Mouse (Mus musculus): ENCODE data around the gene Lix1l.

GRCm38 (mm10) chr3:96599411-96599810 lies 1.5 kb upstream of the Lix1l start:
- no peak for TF ChIP-seq POLR2A (IDR thresholded peaks at IDR 0.05; ENCODE audit: insufficient read depth, low read depth, low read length)
- TF ChIP-seq EP300 (IDR thresholded peaks at IDR 0.05; ENCODE audit: insufficient read depth, low read depth, low read length), result no peak

All from heart, adult 2 months (tissue).